Comparison of ENCODE assay signal across 8 mouse cellular contexts in genomic region chr11:20691000-20691399, GRCm38 (mm10). TPM values are rescaled to one million over a fixed set of nuclear protein-coding genes. Genes with fewer than 3 reads are reported as not detected.
DNase-seq lines count a peak whose midpoint lies in the region; ATAC-seq lines count a peak whose summit lies in the region.

No protein-coding gene starts in this region.

- DNase-seq in A20 (ENCODE audit: low read depth, low spot score): peak; percentile 75
- peak; percentile 77 for DNase-seq in adrenal gland, postnatal 14 days
- peak; percentile 90 for DNase-seq in embryonic facial prominence, embryonic 11.5 days (ENCODE audit: low spot score)
- DNase-seq in heart, adult 9 months (ENCODE audit: low spot score in 2 of 2): peak; percentile 16 to 39
- DNase-seq in naive thymus-derived CD4-positive, alpha-beta T cell, adult 2 months (ENCODE audit: low read depth): peak; percentile 82
- peak; percentile 43 to 76 for DNase-seq in spleen, postnatal 4 days (ENCODE audit: low spot score in 2 of 2)

- no peaks in the 10 kb centered on the region for H3K9me3 ChIP-seq in embryonic facial prominence, embryonic 11.5 days (replicated peaks; ENCODE audit: control insufficient read depth, low read length)
- H3K9me3 ChIP-seq in kidney, embryonic 15.5 days (replicated peaks): no peaks in the 10 kb centered on the region
- H3K9me3 ChIP-seq in limb, embryonic 15.5 days: no peaks in the 10 kb centered on the region

- no peak overlapping the region for H3K4me2 ChIP-seq in embryonic facial prominence, embryonic 11.5 days (ENCODE audit: low read depth, low read length)
- no peak overlapping the region for H3K4me2 ChIP-seq in kidney, embryonic 15.5 days
- H3K4me2 ChIP-seq in limb, embryonic 15.5 days: no peak overlapping the region

- ATAC-seq in embryonic facial prominence, embryonic 11.5 days (replicated peaks; ENCODE audit: insufficient number of reproducible peaks, low FRiP score, low TSS enrichment, low read depth): peak; percentile 44; the same call in 1 of the 2 replicates
- ATAC-seq in kidney, embryonic 15.5 days (replicated peaks; ENCODE audit: low FRiP score): peak; percentile 43; the same call in 1 of the 2 replicates
- ATAC-seq in limb, embryonic 15.5 days (ENCODE audit: insufficient number of reproducible peaks, low FRiP score, low TSS enrichment, low read depth): 0 out of 2 replicates have a peak, but pooled peaks have one; percentile 35

- H3K27ac ChIP-seq in embryonic facial prominence, embryonic 11.5 days (replicated peaks; ENCODE audit: low read depth, low read length): no peak overlapping the region
- H3K27ac ChIP-seq in kidney, embryonic 15.5 days: no peak overlapping the region
- no peak overlapping the region for H3K27ac ChIP-seq in limb, embryonic 15.5 days

- H3K4me3 ChIP-seq in embryonic facial prominence, embryonic 11.5 days (ENCODE audit: low read depth, low read length): no peak overlapping the region
- no peak overlapping the region for H3K4me3 ChIP-seq in kidney, embryonic 15.5 days (replicated peaks)
- no peak overlapping the region for H3K4me3 ChIP-seq in limb, embryonic 15.5 days

- no peaks in the 10 kb centered on the region for H3K36me3 ChIP-seq in embryonic facial prominence, embryonic 11.5 days (replicated peaks; ENCODE audit: control insufficient read depth, insufficient read depth, low read depth, low read length)
- H3K36me3 ChIP-seq in kidney, embryonic 15.5 days: peaks cover 21% of the 10 kb centered on the region; the same call in 1 of the 2 replicates
- peaks cover 7% of the 10 kb centered on the region for H3K36me3 ChIP-seq in limb, embryonic 15.5 days

- H3K27me3 ChIP-seq in embryonic facial prominence, embryonic 11.5 days (ENCODE audit: control insufficient read depth, insufficient read depth, low read length): no peaks in the 10 kb centered on the region
- H3K27me3 ChIP-seq in kidney, embryonic 15.5 days: no peaks in the 10 kb centered on the region
- H3K27me3 ChIP-seq in limb, embryonic 15.5 days: no peaks in the 10 kb centered on the region

- H3K4me1 ChIP-seq in embryonic facial prominence, embryonic 11.5 days (ENCODE audit: control insufficient read depth, insufficient read depth, low read length): no peaks in the 10 kb centered on the region
- H3K4me1 ChIP-seq in kidney, embryonic 15.5 days: no peaks in the 10 kb centered on the region
- H3K4me1 ChIP-seq in limb, embryonic 15.5 days: no peaks in the 10 kb centered on the region

- 3% methylated on average over 4 of the region's 4 CpGs for WGBS in embryonic facial prominence, embryonic 11.5 days
- WGBS in kidney, embryonic 15.5 days: 4% methylated on average over 4 of the region's 4 CpGs
- 4% methylated on average over 4 of the region's 4 CpGs for WGBS in limb, embryonic 15.5 days

- H3K9ac ChIP-seq in embryonic facial prominence, embryonic 11.5 days (replicated peaks; ENCODE audit: low read length): no peak overlapping the region
- no peak overlapping the region for H3K9ac ChIP-seq in kidney, embryonic 15.5 days
- no peak overlapping the region for H3K9ac ChIP-seq in limb, embryonic 15.5 days

RNA-seq across cellular contexts. Expression of gene Aftph, which starts 50.4 kb away (rescaled TPM):
- 43.4 and 44.6 TPM in 2 replicates for total RNA-seq in adrenal gland, postnatal 14 days (2021)
- 21.4 and 22.1 TPM in 2 replicates for polyA plus RNA-seq in embryonic facial prominence, embryonic 11.5 days (2014; fragmentation: Nextera tagmentation; extraction: Ambion mirVana)
- 22.0 and 23.0 TPM in 2 replicates for polyA plus RNA-seq in kidney, embryonic 15.5 days (2015; fragmentation: Nextera tagmentation; extraction: Ambion mirVana)
- 19.8 and 22.6 TPM in 2 replicates for polyA plus RNA-seq in limb, embryonic 15.5 days (2015; fragmentation: Nextera tagmentation; extraction: Ambion mirVana)

Comparison
In these comparisons a context has a peak if more than half of its experiments do, and no peak if none do; other contexts are left out.
1. DNase-seq: peak in every context shown above with its lines; median percentile 90 in embryonic facial prominence, embryonic 11.5 days; 82 in naive thymus-derived CD4-positive, alpha-beta T cell, adult 2 months; 77 in adrenal gland, postnatal 14 days; 75 in A20; 60 in spleen, postnatal 4 days; 28 in heart, adult 9 months.